Mouse (Mus musculus) hindlimb bud, embryonic 11.5 days (tissue): ENCODE results near the gene Crybg3.

Experiments used
- DNase-seq: peaks from one replicate; pipeline ENCODE4 v3.0.0-alpha.2; 2012; ENCODE audit warnings: low read depth, low spot score; ENCODE audit errors: extremely low spot score

The Crybg3 gene

DNA sequence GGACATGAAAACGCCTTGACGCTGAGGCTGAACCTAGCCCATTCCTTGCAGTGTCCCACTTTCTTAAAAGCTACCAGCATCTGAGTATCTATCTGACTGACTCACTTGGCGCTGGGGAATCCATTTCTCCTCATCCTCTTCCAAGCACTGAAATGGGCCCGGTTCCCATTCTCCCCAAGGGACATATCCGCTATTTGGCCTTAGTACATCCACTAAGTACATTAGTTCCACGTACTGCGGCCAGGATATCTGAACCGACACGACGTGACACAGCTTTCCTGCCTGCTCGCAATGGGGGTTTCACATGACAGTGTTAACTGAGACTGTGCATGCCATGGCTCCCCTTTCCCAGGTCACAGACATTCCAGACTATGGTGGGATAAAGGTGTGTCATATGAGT lies 66.4 kb downstream of the Crybg3 start:
- DNase-seq: no peak

DNA sequence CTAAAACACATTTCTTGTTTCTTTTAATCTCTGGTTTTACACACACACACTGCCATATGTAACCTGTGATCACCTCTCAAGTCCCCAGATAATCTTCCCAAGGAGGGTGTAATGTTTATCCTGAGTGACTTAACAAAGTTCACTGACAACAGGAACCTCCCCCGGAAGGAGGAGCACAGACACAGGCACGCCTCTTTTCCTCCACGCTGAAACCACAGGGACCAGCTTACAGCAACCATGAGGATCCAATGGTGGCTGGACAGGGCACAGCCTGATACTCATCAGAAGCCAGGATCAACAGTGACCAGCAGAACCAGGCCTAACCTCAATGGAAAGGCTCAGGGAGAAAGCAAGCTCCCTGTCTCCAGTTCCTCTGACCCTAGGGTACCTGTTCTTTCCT lies 68.2 kb downstream of the Crybg3 start:
- no peak for DNase-seq

DNA sequence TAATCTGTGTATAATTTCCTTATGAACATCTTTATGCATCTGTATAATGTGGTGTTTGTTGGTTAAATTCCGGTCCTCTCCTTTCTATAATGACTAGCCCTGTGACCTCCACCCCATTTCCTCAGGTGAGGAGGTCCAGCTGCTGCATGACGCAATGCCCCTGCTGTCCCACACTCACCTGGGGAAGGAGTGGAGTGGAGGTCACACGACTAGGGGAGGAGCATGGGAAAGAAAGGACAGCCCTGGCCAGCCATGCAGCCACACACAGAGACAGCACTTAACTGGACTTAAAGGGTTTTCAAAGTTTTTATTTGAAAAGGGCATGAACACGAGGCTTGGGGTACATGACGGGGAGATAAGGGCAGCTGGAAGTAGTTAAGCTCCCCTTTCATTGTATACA lies 69.5 kb downstream of the Crybg3 start:
- no peak for DNase-seq

GRCm38 (mm10) chr16:59529570-59529969 lies 71.2 kb downstream of the Crybg3 start:
- DNase-seq: no peak

DNA sequence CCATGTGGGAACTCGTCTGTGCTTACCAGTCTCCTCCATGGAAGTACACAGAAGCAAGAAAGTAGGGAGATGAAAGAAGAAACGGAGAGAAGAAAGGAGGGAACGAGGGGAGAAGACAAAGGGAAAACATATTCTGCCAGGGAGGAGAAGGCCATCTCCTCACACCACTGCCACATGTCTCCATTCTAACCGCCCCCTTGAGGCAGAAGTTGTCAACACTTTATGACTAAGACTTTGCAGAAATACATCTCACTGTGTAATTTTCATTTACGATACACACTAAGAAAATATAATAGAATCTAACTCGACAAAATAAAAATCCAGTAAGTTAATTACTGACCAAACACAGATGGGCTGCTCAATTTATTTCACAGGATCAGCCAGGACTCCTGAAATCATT lies 73.8 kb downstream of the Crybg3 start:
- DNase-seq: no peak

DNA sequence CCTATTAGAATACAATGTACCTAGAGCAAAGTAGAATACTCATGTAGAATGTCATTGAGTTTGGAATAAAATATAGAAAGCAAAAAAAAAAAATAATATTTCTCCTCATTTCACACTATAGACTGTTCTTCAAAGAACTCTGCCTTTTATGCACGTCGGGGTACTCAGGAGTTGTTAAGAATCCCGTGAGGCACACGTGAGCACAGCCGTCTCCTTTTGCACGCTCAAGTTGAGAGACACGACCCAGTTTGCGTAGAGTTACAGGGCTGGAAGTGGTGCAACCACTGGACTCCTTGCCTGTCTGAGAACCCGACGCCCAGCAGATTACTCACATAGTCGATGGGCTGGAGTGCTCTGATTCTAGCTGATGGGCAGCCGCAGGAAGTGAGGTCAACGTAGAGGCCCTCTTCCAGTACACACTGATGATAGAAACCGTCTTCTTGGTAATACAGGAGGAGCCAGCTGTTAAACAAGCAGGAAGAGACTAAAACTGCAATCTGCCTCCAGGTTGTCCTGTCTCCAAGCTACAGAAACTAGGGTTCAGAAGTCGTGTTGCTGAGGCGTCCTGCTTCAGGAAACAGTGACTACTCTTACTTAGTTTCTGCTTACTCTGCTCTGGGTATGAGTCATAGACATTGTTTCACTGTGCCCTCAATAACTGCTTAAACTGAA lies 78.9 kb downstream of the Crybg3 start:
- DNase-seq: no peak

- peak; percentile 30 for DNase-seq
These were observed 83.1 kb downstream of the Crybg3 start for GRCm38 (mm10) chr16:59517447-59518219.

DNA sequence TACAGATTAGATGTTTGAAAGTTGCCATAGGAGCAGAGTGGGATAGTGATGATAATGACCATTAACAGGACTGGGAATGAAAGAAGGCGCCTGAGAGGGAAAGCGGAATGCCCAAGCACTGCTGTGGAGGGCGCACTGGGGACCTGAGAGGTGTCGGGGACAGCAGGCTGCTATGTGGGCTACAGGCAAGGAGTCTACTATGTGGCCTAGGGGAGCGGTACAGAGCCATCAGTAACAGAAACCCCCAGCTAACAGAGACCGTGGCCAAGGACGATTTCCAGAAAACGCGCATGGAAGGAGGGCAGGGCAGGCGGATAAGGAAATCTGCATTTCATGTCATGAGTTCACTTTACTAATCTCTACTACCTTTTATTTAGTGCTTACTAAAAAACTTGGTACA lies 83.8 kb downstream of the Crybg3 start:
- no peak for DNase-seq

DNA sequence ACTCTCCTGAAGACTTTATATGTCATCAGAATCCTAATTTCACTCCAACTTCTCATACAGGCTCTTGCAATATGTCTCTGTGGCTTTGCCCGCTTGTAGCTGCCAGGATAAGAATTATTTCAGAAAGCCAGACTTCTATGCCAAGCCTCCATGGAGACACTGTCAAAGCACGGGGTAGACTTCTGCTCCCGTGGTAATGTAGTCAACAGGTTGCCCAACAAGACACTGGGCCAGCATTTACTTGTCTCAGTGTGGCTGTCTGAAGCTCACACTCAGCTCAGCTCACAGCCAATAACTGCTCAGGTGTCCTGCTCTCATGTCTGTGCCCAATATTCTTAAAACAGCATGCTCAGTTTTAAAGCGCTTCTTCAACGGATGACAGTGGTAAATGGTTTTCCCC lies 85.6 kb downstream of the Crybg3 start:
- DNase-seq: no peak

- no peak for DNase-seq
These were observed 90.9 kb downstream of the Crybg3 start for GRCm38 (mm10) chr16:59509830-59510229.

- no peak for DNase-seq
These were observed 101.6 kb downstream of the Crybg3 start for GRCm38 (mm10) chr16:59499180-59499579.

GRCm38 (mm10) chr16:59497947-59498346 lies 102.8 kb downstream of the Crybg3 start:
- no peak for DNase-seq

DNA sequence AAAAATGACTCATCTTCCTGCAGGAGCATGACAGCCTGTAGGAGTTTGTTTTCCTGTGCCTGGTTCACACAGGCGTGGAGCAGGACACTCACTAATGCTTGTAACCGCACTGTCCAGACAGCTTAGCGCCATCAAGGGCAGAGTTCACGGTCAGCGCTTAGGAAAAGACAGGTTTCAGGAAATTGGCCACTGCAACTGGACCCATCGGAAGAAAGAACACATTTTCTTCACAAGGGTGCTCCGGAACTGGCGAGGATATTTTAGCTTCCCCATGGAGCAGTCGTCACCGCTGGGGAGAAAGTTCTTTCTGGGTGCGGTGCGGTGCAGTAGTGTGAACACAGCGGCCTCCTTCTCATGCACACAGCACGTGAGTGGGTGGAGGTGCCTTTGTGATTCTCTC lies 107.6 kb downstream of the Crybg3 start:
- DNase-seq: no peak

DNA sequence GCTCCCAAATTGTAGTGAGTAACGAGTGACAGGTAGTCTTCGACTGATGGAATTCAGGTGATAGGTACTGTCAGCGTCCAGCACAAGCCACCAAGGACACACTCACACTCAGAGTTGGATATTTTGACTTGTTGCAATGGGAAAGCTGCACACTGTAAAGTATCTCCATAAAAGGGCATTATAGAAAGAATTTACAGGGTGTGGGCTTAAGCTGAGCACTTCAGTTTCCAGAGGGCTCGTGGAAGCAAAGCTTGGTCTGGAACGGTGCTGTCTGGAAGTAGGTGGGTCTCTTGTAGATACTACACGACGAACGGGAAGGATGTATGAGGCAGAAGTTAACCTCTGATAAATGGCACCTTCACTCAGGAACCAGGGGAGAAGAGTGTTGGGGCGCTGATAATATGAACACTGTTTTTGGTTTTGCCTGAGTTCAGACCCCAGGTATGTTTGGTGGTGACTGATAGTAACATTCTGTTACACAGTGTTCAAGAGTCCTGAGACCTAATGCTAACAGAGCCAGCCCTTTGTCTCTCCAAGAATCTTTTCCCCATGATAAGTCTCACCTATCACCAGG lies 112.7 kb downstream of the Crybg3 start:
- DNase-seq: no peak

- DNase-seq: no peak
These were observed 113.5 kb downstream of the Crybg3 start for GRCm38 (mm10) chr16:59487239-59487638.

DNA sequence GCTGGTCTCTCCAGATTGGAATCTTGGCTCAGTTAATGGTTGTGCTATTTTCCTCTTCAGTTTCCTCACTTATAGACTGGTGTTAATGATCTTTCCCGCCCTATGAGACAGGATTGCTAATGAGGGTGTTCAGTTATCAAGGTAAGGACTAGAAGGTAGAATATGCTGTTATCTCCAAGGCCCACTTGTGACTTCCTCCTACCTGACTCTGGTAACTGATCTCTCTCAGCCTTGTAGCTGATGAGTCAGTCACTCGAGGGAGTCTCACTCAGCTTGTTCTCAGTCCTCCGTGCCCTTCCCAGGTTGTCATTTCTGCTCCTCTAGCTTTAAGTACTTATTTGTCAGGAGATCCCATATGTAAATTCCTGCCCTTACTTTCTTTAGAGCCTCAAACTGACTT lies 122.8 kb downstream of the Crybg3 start:
- DNase-seq: no peak

GRCm38 (mm10) chr16:59474788-59475187 lies 126.0 kb downstream of the Crybg3 start:
- no peak for DNase-seq

DNA sequence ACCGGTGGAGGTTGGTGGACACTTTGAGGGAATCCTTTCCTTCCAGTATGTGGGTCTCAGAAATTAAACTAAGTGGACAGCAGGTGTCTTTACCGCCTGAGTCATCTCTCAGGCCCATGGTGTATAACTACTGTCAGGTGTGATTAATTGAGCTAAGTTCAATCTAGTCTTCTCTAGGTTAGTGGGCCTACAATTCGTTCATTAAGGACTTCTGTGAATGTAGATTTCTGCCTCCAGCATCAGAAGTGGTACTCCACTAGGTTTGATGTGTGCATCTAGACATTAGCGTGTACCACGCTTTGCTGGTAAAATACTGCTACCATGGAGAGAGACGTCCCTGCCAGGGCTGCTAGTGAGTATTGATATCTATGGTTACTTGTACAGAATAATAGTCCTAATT lies 128.2 kb downstream of the Crybg3 start:
- no peak for DNase-seq

DNA sequence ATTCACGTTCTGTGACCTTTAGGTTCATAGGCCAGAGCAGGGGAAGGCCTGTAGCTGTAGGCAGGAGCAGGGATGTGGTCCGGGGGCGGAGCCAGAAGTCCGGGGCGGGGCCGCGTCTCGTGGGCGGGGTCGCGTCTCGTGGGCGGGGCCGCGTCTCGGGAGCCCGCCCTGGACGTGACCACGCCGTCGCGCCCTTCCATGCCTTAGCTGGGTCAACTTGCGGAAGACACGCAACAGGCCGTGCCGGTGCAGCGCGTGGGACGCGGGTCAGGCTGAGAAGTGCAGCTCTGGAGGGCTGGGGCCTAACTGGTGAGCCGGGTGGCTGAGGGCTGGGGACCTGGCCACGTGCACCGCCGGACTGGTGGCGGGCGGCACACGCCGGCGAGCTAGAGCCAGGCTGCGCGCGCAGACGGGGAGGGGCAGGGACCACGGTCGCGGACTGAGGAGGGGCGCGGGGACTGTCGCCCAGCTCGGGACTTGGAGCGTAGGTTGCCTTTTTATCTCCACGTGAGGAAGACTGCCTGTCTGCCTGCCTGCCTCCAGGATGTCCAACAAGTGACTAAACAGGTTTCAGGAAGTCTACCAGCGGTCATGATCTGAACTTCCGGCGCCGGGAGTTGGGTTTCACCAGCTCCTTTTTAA lies 129.0 kb downstream of the Crybg3 start, which contains the start of gene Riox2:
Gene Riox2 (plus strand): TSS at position 139 of the 642 bp plus-strand sequence.
- no peak for DNase-seq

- no peak for DNase-seq
These were observed 130.9 kb downstream of the Crybg3 start for GRCm38 (mm10) chr16:59469846-59470245.

- no peak for DNase-seq
These were observed 136.8 kb downstream of the Crybg3 start for GRCm38 (mm10) chr16:59463973-59464372.

GRCm38 (mm10) chr16:59463567-59463966 lies 137.2 kb downstream of the Crybg3 start:
- no peak for DNase-seq
